Mouse (Mus musculus) MEL (cell line): ENCODE measurements around the gene Epdr1. TPM values are rescaled to one million over a fixed set of nuclear protein-coding genes. Genes with fewer than 3 reads are reported as not detected.

Experiments used
- DNase-seq: peaks from one replicate; pipeline ENCODE4 v3.0.0; 2011; ENCODE audit warnings: low read depth, low spot score
- H3K27ac ChIP-seq: 2 replicates; pipeline ENCODE4 v1.5.1; 2012; ENCODE audit warnings: low read depth, mild to moderate bottlenecking, control low read depth, low read length, moderate library complexity; ENCODE audit not compliant: control insufficient read depth
- H3K27me3 ChIP-seq, 2 experiments: fragments of 150-350 bp in 1 of 2; sonication (generic) in 1 of 2; 2 replicates each; pipeline ENCODE4 v1.6.1; 2012; ENCODE audit warnings: low read length in 2 of 2, mild to moderate bottlenecking in 2 of 2, improper control_type of control experiment in 1 of 2, moderate library complexity in 1 of 2; ENCODE audit not compliant: insufficient read depth in 2 of 2, control insufficient read depth in 1 of 2
- H3K36me3 ChIP-seq, 2 experiments: 2 replicates each; pipeline ENCODE4 v1.6.1; 2012 to 2014; ENCODE audit warnings: low read length in 2 of 2, improper control_type of control experiment in 1 of 2, inconsistent platforms in 1 of 2, mild to moderate bottlenecking in 1 of 2; ENCODE audit not compliant: insufficient read depth in 2 of 2, control insufficient read depth in 1 of 2
- H3K4me1 ChIP-seq, 2 experiments: fragments of 150-350 bp in 1 of 2; sonication (generic) in 1 of 2; 2 replicates each; pipeline ENCODE4 v1.6.1; 2012; ENCODE audit warnings: low read length in 2 of 2, improper control_type of control experiment in 1 of 2, mild to moderate bottlenecking in 1 of 2; ENCODE audit not compliant: insufficient read depth in 2 of 2, control insufficient read depth in 1 of 2
- H3K4me3 ChIP-seq, 2 experiments: fragments of 150-350 bp in 1 of 2; sonication (generic) in 1 of 2; 2 replicates each; pipeline ENCODE4 v1.5.1; 2012; ENCODE audit warnings: low read depth in 2 of 2, low read length in 2 of 2, mild to moderate bottlenecking in 2 of 2, moderate library complexity in 2 of 2, control low read depth in 1 of 2, improper control_type of control experiment in 1 of 2; ENCODE audit not compliant: control insufficient read depth in 1 of 2, insufficient read depth in 1 of 2
- H3K79me2 ChIP-seq: 2 replicates; pipeline ENCODE4 v1.6.1; 2012; ENCODE audit warnings: mild to moderate bottlenecking, low read length, moderate library complexity; ENCODE audit not compliant: control insufficient read depth, poor library complexity, insufficient read depth
- H3K9ac ChIP-seq: 2 replicates; pipeline ENCODE4 v1.6.1; 2012; ENCODE audit warnings: low read depth, mild to moderate bottlenecking, control low read depth, low read length, moderate library complexity; ENCODE audit not compliant: control insufficient read depth, poor library complexity, severe bottlenecking
- H3K9me3 ChIP-seq: fragments of 150-350 bp; sonication (generic); replicated peaks from 2 replicates; pipeline ENCODE4 v1.6.1; 2012; ENCODE audit warnings: mild to moderate bottlenecking, low read length, improper control_type of control experiment, moderate library complexity; ENCODE audit not compliant: insufficient read depth
- BHLHE40 ChIP-seq: IDR thresholded peaks from 2 replicates; pipeline ENCODE4 v1.6.1; 2012; ENCODE audit warnings: low read depth, mild to moderate bottlenecking, inconsistent platforms, low read length, improper control_type of control experiment, borderline replicate concordance
- CHD1 ChIP-seq: IDR thresholded peaks from 2 replicates; pipeline ENCODE4 v1.6.1; 2012; ENCODE audit warnings: low read depth, mild to moderate bottlenecking, inconsistent platforms, low read length, improper control_type of control experiment
- CHD2 ChIP-seq: IDR thresholded peaks from 2 replicates; pipeline ENCODE4 v1.6.1; 2011; ENCODE audit warnings: low read length, improper control_type of control experiment
- CTCF ChIP-seq, 3 experiments: IDR thresholded peaks in 2 of 3; conservative IDR thresholded peaks in 1 of 3; 2 replicates each; pipeline ENCODE4 v1.5.1; 2011 to 2012; ENCODE audit warnings: low read length in 3 of 3, low read depth in 2 of 3, mild to moderate bottlenecking in 2 of 3, improper control_type of control experiment in 1 of 3, inconsistent platforms in 1 of 3, mixed read lengths in 1 of 3, moderate library complexity in 1 of 3; ENCODE audit not compliant: control insufficient read depth in 1 of 3, insufficient read depth in 1 of 3, poor library complexity in 1 of 3, severe bottlenecking in 1 of 3
- E2F4 ChIP-seq: IDR thresholded peaks from 2 replicates; pipeline ENCODE4 v1.6.1; 2011; ENCODE audit warnings: low read depth, low read length, improper control_type of control experiment, borderline replicate concordance
- ETS1 ChIP-seq: IDR thresholded peaks from 2 replicates; pipeline ENCODE4 v1.6.1; 2012; ENCODE audit warnings: low read depth, mild to moderate bottlenecking, inconsistent platforms, low read length, improper control_type of control experiment, moderate library complexity
- HCFC1 ChIP-seq: IDR thresholded peaks from 2 replicates; pipeline ENCODE4 v1.6.1; 2012; ENCODE audit warnings: low read depth, mild to moderate bottlenecking, inconsistent platforms, low read length, improper control_type of control experiment, moderate library complexity
- JUND ChIP-seq: IDR thresholded peaks from 2 replicates; pipeline ENCODE4 v1.6.1; 2011; ENCODE audit warnings: low read depth, mild to moderate bottlenecking, improper control_type of control experiment, low read length
- KAT2A ChIP-seq: conservative IDR thresholded peaks from 2 replicates; pipeline ENCODE4 v1.6.1; 2012; ENCODE audit warnings: low read depth, low read length, improper control_type of control experiment, inconsistent platforms
- MAX ChIP-seq: IDR thresholded peaks from 2 replicates; pipeline ENCODE4 v1.6.1; 2011; ENCODE audit warnings: low read length, improper control_type of control experiment
- MAZ ChIP-seq: IDR thresholded peaks from 2 replicates; pipeline ENCODE4 v1.6.1; 2012; ENCODE audit warnings: low read depth, mild to moderate bottlenecking, inconsistent platforms, low read length, improper control_type of control experiment
- MXI1 ChIP-seq: IDR thresholded peaks from 2 replicates; pipeline ENCODE4 v1.6.1; 2011; ENCODE audit warnings: mild to moderate bottlenecking, low read depth, low read length, improper control_type of control experiment
- MYC ChIP-seq: IDR thresholded peaks from 2 replicates; pipeline ENCODE4 v1.6.1; 2011; ENCODE audit warnings: low read depth, mild to moderate bottlenecking, low read length, improper control_type of control experiment, moderate library complexity
- NELFE ChIP-seq: IDR thresholded peaks from 2 replicates; pipeline ENCODE4 v1.6.1; 2011; ENCODE audit warnings: low read depth, low read length, improper control_type of control experiment
- POLR2AphosphoS2 ChIP-seq: IDR thresholded peaks from 2 replicates; pipeline ENCODE4 v1.6.1; 2011; ENCODE audit warnings: low read length, improper control_type of control experiment
- POLR2AphosphoS5 ChIP-seq: IDR thresholded peaks from 2 replicates; pipeline ENCODE4 v1.6.1; 2012; ENCODE audit warnings: low read depth, borderline replicate concordance, mild to moderate bottlenecking, inconsistent platforms, low read length, moderate library complexity, mixed read lengths
- UBTF ChIP-seq: IDR thresholded peaks from 2 replicates; pipeline ENCODE4 v1.6.1; 2012; ENCODE audit warnings: low read depth, mild to moderate bottlenecking, inconsistent platforms, low read length, improper control_type of control experiment, moderate library complexity, borderline replicate concordance; ENCODE audit not compliant: insufficient read depth
- USF1 ChIP-seq: IDR thresholded peaks from 2 replicates; pipeline ENCODE4 v1.6.1; 2014; ENCODE audit warnings: low read depth, mild to moderate bottlenecking, inconsistent platforms, low read length, improper control_type of control experiment, moderate library complexity
- USF2 ChIP-seq, 2 experiments: IDR thresholded peaks; 2 replicates each; pipeline ENCODE4 v1.6.1; 2011 to 2012; ENCODE audit warnings: improper control_type of control experiment in 2 of 2, low read length in 2 of 2, borderline replicate concordance in 1 of 2, inconsistent platforms in 1 of 2, low read depth in 1 of 2, mild to moderate bottlenecking in 1 of 2; ENCODE audit not compliant: insufficient read depth in 1 of 2
- ZC3H11A ChIP-seq: IDR thresholded peaks from 2 replicates; pipeline ENCODE4 v1.6.1; 2012; ENCODE audit warnings: low read depth, mild to moderate bottlenecking, inconsistent platforms, low read length, improper control_type of control experiment
- ZKSCAN1 ChIP-seq: IDR thresholded peaks from 2 replicates; pipeline ENCODE4 v1.6.1; 2012; ENCODE audit warnings: low read depth, mild to moderate bottlenecking, inconsistent platforms, low read length, improper control_type of control experiment, moderate library complexity
- ZMIZ1 ChIP-seq: IDR thresholded peaks from 2 replicates; pipeline ENCODE4 v1.6.1; 2012; ENCODE audit warnings: low read depth, mild to moderate bottlenecking, inconsistent platforms, low read length, improper control_type of control experiment, moderate library complexity
- polyA plus RNA-seq, 2 experiments: library from polyadenylated mRNA; stranded (reverse) in 1 of 2; unstranded in 1 of 2; fragments of >175 nt in 1 of 2; fragments of >200 nt in 1 of 2; gene quantifications; 2 replicates each; pipeline versions ENCODE4 v1.2.1 to v1.2.4; 2012; ENCODE audit warnings: low replicate concordance in 2 of 2, low read depth in 1 of 2; ENCODE audit not compliant: insufficient read length in 2 of 2, insufficient read depth in 1 of 2, missing spikeins in 1 of 2
- total RNA-seq: library from RNA; depleted of rRNA; stranded (reverse); fragments of 300-350 nt; gene quantifications from 2 replicates; pipeline ENCODE4 v1.2.3, GENCODE M21; 2012; rRNA removed

Gene Epdr1
- total RNA-seq (not detected in 2 replicates), polyA plus RNA-seq (not detected)

GRCm38 (mm10) chr13:19619216-19619927, at the start of gene Epdr1:
Gene Epdr1 (minus strand): TSS chr13:19619927.
- no peak within 1 kb of the TSS for H3K27ac ChIP-seq

GRCm38 (mm10) chr13:19668355-19669140, 48.8 kb upstream of the Epdr1 start:
- no peak overlapping the region for H3K27ac ChIP-seq
- no peak for DNase-seq
- no peaks in the 10 kb centered on the region for H3K4me1 ChIP-seq
- H3K4me3 ChIP-seq: no peak overlapping the region
- no peaks in the 10 kb centered on the region for H3K9me3 ChIP-seq
- no peaks in the 10 kb centered on the region for H3K36me3 ChIP-seq
- H3K79me2 ChIP-seq: no peaks in the 10 kb centered on the region
- TF ChIP-seq ZC3H11A (no peak), KAT2A (no peak), USF2 (IDR thresholded peaks at IDR 0.05; ENCODE audit: borderline replicate concordance in 1 of 2, insufficient read depth in 1 of 2, low read depth in 1 of 2, low read length in 2 of 2) (no peak), ETS1 (no peak), MAX (no peak), MAZ (no peak), USF1 (no peak), E2F4 (no peak), MYC (no peak), CTCF (IDR thresholded peaks at IDR 0.05 in 2 of 3, conservative IDR thresholded peaks at IDR 0.05 in 1 of 3; ENCODE audit: control insufficient read depth in 1 of 3, insufficient read depth in 1 of 3, low read depth in 2 of 3, low read length in 3 of 3, poor library complexity in 1 of 3, severe bottlenecking in 1 of 3) (no peak), ZKSCAN1 (no peak), UBTF (no peak), POLR2AphosphoS2 (no peak), CHD2 (no peak), MXI1 (no peak), JUND (no peak), CHD1 (no peak), BHLHE40 (no peak), ZMIZ1 (no peak), NELFE (no peak)
- H3K27me3 ChIP-seq: no peaks in the 10 kb centered on the region; a peak in 2 of 4 replicates
- no peak overlapping the region for H3K9ac ChIP-seq

More at GRCm38 (mm10) chr13:19619216-19619927, at the start of gene Epdr1:
- Histone ChIP-seq H3K4me1 (no peaks in the 10 kb centered on the region), H3K9ac (no peak within 1 kb of the TSS), H3K4me3 (no peak within 1 kb of the TSS), H3K79me2 (no peaks in the 10 kb centered on the region), H3K9me3 (no peaks in the 10 kb centered on the region), H3K27me3 (no peaks in the 10 kb centered on the region; a peak in 1 of 4 replicates), H3K36me3 (no peaks in the 10 kb centered on the region)
- no peak for DNase-seq
- no peak for TF ChIP-seq E2F4
- no peak for TF ChIP-seq USF2 (IDR thresholded peaks at IDR 0.05; ENCODE audit: borderline replicate concordance in 1 of 2, insufficient read depth in 1 of 2, low read depth in 1 of 2, low read length in 2 of 2)
- TF ChIP-seq ZMIZ1: no peak
- no peak for TF ChIP-seq POLR2AphosphoS2
- no peak for TF ChIP-seq HCFC1
- no peak for TF ChIP-seq POLR2AphosphoS5
